Mouse (Mus musculus): ENCODE measurements around the gene Mageb2. TPM values are rescaled to one million over a fixed set of nuclear protein-coding genes. Genes with fewer than 3 reads are reported as not detected.
"Not testable (repeated sequence)": the region's sequence is repeated elsewhere in the genome, so short reads cannot be mapped to it uniquely, and the experiment has no call there.

The Mageb2 gene
- polyA plus RNA-seq (2015; fragmentation: Nextera tagmentation; extraction: Ambion mirVana): not detected in 2 replicates

GRCm38 (mm10) chrX:91331390-91331789 is at the start of gene Mageb2:
Mageb2 (plus strand) TSS chrX:91331690.
- H3K9ac ChIP-seq; H3K36me3 ChIP-seq; H3K4me3 ChIP-seq (replicated peaks); ATAC-seq (ENCODE audit: insufficient number of reproducible peaks, low FRiP score, low TSS enrichment, low read depth); H3K27me3 ChIP-seq; H3K27ac ChIP-seq (replicated peaks); H3K4me2 ChIP-seq (replicated peaks); H3K4me1 ChIP-seq; H3K9me3 ChIP-seq (replicated peaks): not testable (repeated sequence)
- WGBS: 82% methylated on average over 2 of the region's 2 CpGs

DNA sequence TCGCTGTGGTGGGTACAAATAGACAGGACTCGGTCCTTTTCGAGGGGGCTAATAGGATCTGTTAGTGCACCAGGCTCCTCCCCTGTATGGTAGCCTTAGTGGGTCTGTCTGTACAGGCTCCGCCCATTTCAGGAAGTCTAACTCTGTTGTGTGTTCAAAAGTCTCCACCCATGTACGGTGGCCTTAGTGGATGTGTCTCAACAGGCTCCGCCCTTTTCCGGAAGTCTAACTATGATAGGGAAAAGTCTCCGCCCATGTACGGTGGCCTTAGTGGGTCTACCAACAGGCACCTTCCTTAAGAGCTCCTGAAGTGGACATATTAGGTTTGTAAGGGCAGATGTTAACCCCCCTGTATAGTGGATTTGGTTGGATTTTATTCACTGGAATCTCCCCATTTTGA is 18.2 kb upstream of the Mageb2 start:
- not testable (repeated sequence) for ATAC-seq (ENCODE audit: insufficient number of reproducible peaks, low FRiP score, low TSS enrichment, low read depth); H3K27ac ChIP-seq (replicated peaks); H3K9me3 ChIP-seq (replicated peaks); H3K9ac ChIP-seq; H3K4me3 ChIP-seq (replicated peaks); H3K4me1 ChIP-seq; H3K27me3 ChIP-seq; H3K4me2 ChIP-seq (replicated peaks); H3K36me3 ChIP-seq
- 93% methylated on average over 9 of the region's 9 CpGs for WGBS

Other genes with a start within 250 kb of the Mageb2 start
- gene Gm5072, start 60.8 kb downstream of the Mageb2 start, polyA plus RNA-seq (2015; fragmentation: Nextera tagmentation; extraction: Ambion mirVana): not detected in 2 replicates
- not detected in 2 replicates for gene Gm8914, start 148.4 kb downstream of the Mageb2 start, polyA plus RNA-seq (2015; fragmentation: Nextera tagmentation; extraction: Ambion mirVana)
- not detected in 2 replicates for gene 1700084M14Rik, start 244.2 kb downstream of the Mageb2 start, polyA plus RNA-seq (2015; fragmentation: Nextera tagmentation; extraction: Ambion mirVana)